Mouse (Mus musculus) layer of hippocampus, postnatal 14 days (tissue): ENCODE results near the gene Psmd6. TPM values are rescaled to one million over a fixed set of nuclear protein-coding genes. Genes with fewer than 3 reads are reported as not detected.

Experiments used
- DNase-seq, 2 experiments: peaks; one replicate each; pipeline ENCODE4 v3.0.0; 2021 to 2022; ENCODE audit warnings: low spot score in 2 of 2, mixed read lengths in 1 of 2
- total RNA-seq, 2 experiments: library from RNA; stranded (reverse); gene quantifications; 2 replicates each; pipeline ENCODE4 v1.2.3; 2021

The Psmd6 gene
- total RNA-seq, 2 experiments from 2014 or later = 130 to 132 TPM

DNA sequence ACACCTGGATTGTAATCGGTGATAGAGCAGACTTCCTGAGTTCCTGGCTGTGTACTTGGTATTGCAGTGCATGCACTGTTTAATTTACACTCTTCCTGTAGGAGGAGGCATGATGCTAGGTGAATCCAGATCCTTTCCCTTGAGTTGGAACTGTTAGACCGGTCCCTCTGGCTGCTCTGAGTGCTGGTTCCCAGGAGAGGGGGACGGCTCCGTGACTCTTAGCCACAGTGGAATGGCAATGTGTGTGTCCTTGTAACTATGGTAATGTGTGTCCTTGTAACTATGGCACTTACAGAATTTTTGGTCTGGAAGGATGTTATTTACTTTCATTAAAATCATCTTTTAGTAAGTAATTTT is 55.7 kb downstream of the Psmd6 start:
- no peak for DNase-seq

DNA sequence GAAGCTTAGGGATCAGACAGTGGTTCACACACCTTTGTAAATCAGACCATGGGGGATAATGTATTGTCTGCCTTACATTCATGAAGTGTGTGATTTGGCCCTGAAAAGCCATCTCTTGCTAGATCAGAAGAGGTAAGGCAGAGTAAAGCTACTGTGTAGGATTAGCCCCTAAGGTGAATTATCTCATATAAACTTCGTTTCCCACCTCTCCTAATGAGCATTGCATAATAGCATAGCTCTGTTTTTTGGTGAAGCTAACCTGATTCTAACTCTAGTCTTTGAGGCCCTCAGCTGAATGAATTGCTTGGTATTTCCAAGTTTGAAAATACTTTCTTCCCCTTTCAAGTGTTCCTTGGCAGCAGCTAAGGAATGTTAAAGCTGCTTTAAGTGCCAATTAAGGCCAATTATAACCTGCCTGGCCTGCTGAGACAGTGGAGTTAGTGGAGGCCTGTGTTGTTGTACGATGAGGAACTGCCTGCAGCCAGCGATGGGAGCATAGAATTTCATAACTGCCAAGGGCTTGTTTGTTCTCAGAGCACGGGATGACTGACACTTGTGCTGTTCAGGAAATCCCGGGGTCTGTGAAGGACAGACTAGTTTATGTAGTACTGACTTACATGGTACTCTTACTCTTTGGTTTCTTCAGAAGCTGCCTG is 56.2 kb downstream of the Psmd6 start:
- DNase-seq = no peak

DNA sequence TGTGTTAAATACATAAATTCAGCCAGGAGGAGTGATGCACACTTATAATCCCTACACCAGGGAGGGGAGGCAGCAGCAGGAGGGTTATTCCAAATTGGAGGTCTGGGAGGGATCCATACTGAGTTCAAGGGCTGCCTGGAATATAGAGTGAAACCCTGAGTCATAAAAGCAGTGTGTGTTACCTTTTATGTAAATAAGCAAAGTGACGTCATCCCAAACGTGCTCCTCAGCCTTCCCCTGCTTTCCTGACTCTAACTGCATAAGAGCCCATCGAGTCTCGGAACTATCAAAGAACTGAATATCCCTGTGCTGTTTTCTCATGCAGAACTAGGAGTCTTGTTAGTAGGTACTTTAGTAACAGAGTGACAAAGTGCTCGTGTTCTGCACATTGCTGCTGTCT is 57.4 kb downstream of the Psmd6 start:
- no peak for DNase-seq

DNA sequence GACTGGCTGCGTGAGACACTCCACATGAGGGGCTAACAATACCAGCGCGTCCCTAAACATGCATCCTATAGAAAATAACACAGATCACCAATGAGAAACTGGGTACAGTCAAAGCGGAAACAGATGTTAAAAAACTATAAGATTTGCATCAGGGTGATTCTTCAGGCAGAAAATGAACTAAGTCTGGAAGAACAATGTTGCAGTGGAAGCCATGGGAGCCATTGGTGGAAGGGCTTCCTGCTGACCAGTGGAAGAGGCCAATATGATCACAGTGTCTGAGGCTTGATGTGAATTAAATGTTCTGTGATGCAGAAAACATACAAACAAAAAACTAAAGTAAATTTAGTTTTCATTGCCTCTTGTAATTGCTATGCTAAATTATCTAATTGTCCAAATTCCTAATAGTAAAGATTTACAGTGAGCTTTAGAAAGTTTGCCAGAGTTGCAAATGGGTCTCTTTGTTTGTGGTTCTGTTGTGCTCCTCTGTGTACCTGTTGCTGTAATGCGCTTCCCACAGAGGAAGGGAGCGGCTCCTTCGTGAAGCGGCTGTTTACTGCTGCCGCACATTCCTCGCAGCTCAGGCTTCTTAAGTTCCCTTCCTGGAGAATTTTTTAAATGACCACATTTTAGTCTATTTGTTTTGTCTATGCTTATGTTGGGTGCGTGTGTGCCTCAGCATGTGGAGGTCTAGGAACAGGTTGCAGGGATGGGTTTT is 58.1 kb downstream of the Psmd6 start:
- no peak for DNase-seq

Other genes starting within 250 kb of the Psmd6 start
- not detected for gene Gm281, start 206.5 kb downstream of the Psmd6 start, total RNA-seq
- gene Atxn7, start 159.5 kb downstream of the Psmd6 start, total RNA-seq = 10 to 100 TPM; 19.1 to 20.0 TPM
- gene Thoc7, start 159.1 kb downstream of the Psmd6 start, total RNA-seq = 100 to 1,000 TPM; 106 to 114 TPM
- gene Olfr720, start 65.9 kb upstream of the Psmd6 start, total RNA-seq = not detected
- gene Olfr31, start 201.8 kb upstream of the Psmd6 start, total RNA-seq = under 1 TPM in 1 of 2 experiments, not detected in 1; 0.29 TPM
- gene Il3ra, start 225.3 kb upstream of the Psmd6 start, total RNA-seq = 1 to 10 TPM; 2.8 TPM